Mouse (Mus musculus) left cerebral cortex, postnatal 14 days (tissue): ENCODE measurements at regions not wholly inside any gene's neighbourhood (a gene's known extent, or its start where the extent isn't known, plus 50 kb on each side); places are given as distances from the start of the nearest gene placed in this dataset.
A peak's percentile ranks its signal among the peaks of the same experiment; 100 is the strongest.
"Not testable (repeated sequence)": the region's sequence is repeated elsewhere in the genome, so short reads cannot be mapped to it uniquely, and the experiment has no call there.

Source experiments
- DNase-seq, 2 experiments: peaks; one replicate each; pipeline ENCODE4 v3.0.0; 2021 to 2022; ENCODE audit warnings: low spot score in 2 of 2, mixed read lengths in 1 of 2
- intact Hi-C: fragments of 180-260 bp; cut with DNase I; formaldehyde crosslinking; loops from one replicate; pipeline ENCODE4 v1.15.1; 2025

- no peak for DNase-seq
- intact Hi-C loops, result no loop called here
Measured at GRCm38 (mm10) chr7:137619286-137619789, 181.9 kb downstream of the Glrx3 start.

- no peak for DNase-seq
- intact Hi-C loops, result no loop called here
Measured at GRCm38 (mm10) chr7:137628266-137628665, 190.9 kb downstream of the Glrx3 start.

GRCm38 (mm10) chr7:137629540-137629939, 192.1 kb downstream of the Glrx3 start:
- peak; percentile 17 to 48 for DNase-seq
- intact Hi-C loops, result no loop called here

- no peak for DNase-seq
- intact Hi-C loops, result no loop called here
Measured at GRCm38 (mm10) chr7:137648621-137649020, 211.2 kb downstream of the Glrx3 start.

GRCm38 (mm10) chr7:137649650-137650049, 212.2 kb downstream of the Glrx3 start:
- intact Hi-C loops, result no loop called here

GRCm38 (mm10) chr7:137653837-137654236, 216.4 kb downstream of the Glrx3 start:
- DNase-seq, result no peak
- intact Hi-C loops, result no loop called here

More at GRCm38 (mm10) chr7:137649650-137650049, 212.2 kb downstream of the Glrx3 start:
- DNase-seq, result no peak

GRCm38 (mm10) chr7:137667165-137667564, 229.8 kb downstream of the Glrx3 start:
- intact Hi-C loops, result no loop called here
- no peak for DNase-seq

GRCm38 (mm10) chr7:137671156-137671555, 233.7 kb downstream of the Glrx3 start:
- DNase-seq, result no peak
- intact Hi-C loops, result no loop called here

GRCm38 (mm10) chr7:137674596-137674995, 237.2 kb downstream of the Glrx3 start:
- intact Hi-C loops, result no loop called here
- peak; percentile 58 to 77 for DNase-seq

GRCm38 (mm10) chr7:137675381-137675780, 238.0 kb downstream of the Glrx3 start:
- peak; percentile 6 to 26 for DNase-seq
- intact Hi-C loops, result no loop called here

GRCm38 (mm10) chr7:137684826-137685225, 247.4 kb downstream of the Glrx3 start:
- no peak for DNase-seq
- intact Hi-C loops, result no loop called here

- intact Hi-C loops, result no loop called here
- no peak for DNase-seq
Measured at GRCm38 (mm10) chr7:137685320-137685719, 247.9 kb downstream of the Glrx3 start.

- intact Hi-C loops, result no loop called here
- no peak for DNase-seq
Measured at GRCm38 (mm10) chr7:137696831-137697230, 259.4 kb downstream of the Glrx3 start.

- DNase-seq, intact Hi-C loops: not testable (repeated sequence)
Measured at GRCm38 (mm10) chr7:137698501-137698900, 261.1 kb downstream of the Glrx3 start.

- intact Hi-C loops, result no loop called here
- no peak for DNase-seq
Measured at GRCm38 (mm10) chr7:137712862-137713261, 275.4 kb downstream of the Glrx3 start.

- intact Hi-C loops, result no loop called here
- no peak for DNase-seq
Measured at GRCm38 (mm10) chr7:137713856-137714255, 276.4 kb downstream of the Glrx3 start.

GRCm38 (mm10) chr7:137714318-137714962, 277.0 kb downstream of the Glrx3 start:
- DNase-seq, result peak in 1 of 2 experiments; percentile 23
- intact Hi-C loops, result no loop called here

GRCm38 (mm10) chr7:137715126-137715900, 277.9 kb downstream of the Glrx3 start:
- peak; percentile 41 to 44 for DNase-seq
- intact Hi-C loops, result no loop called here

- peak in 1 of 2 experiments; percentile 10 for DNase-seq
- intact Hi-C loops, result no loop called here
Measured at GRCm38 (mm10) chr7:137723361-137724040, 286.1 kb downstream of the Glrx3 start.

- intact Hi-C loops, result no loop called here
- DNase-seq, result no peak
Measured at GRCm38 (mm10) chr7:137726031-137726430, 288.6 kb downstream of the Glrx3 start.
